9 mouse cellular contexts compared by ENCODE assay signal in genomic region chr17:23993559-23994428, GRCm38 (mm10). TPM values are rescaled to one million over a fixed set of nuclear protein-coding genes. Genes with fewer than 3 reads are reported as not detected.
DNase-seq lines count a peak whose midpoint lies in the region; ATAC-seq and TF ChIP-seq lines count a peak whose summit lies in the region.
"Had no signal": no experiment of that assay in that cellular context is flagged by ENCODE, and none has a peak within 500 bp of the region (broad histone marks: within the 10 kb centered on the region; RNA-seq: fewer than 3 reads in every experiment).

No protein-coding gene starts in this region.

- no peak overlapping the region for H3K27ac ChIP-seq in lung, embryonic 15.5 days
- H3K27ac ChIP-seq in thymus, adult 2 months (ENCODE audit: control insufficient read depth, insufficient read depth, low read length) = no peak overlapping the region
- H3K27ac ChIP-seq: macrophage had no signal

- peak; percentile 94 for DNase-seq in ES-CJ7 (ENCODE audit: low read depth, low spot score)
- peak; percentile 84 to 87 for DNase-seq in cerebellum, adult 18-20 months
- peak; percentile 84 for DNase-seq in forelimb bud, embryonic 11.5 days (ENCODE audit: low read depth, low spot score)
- peak; percentile 88 for DNase-seq in layer of hippocampus, adult 9-10 months (ENCODE audit: low spot score)
- DNase-seq in ovary, adult 18-20 months (ENCODE audit: low spot score) = peak; percentile 80
- DNase-seq in thymus, adult 2 months = peak; percentile 94

- ATAC-seq in hematopoietic stem cell, adult 5-6 weeks (replicated peaks in 1 of 2; ENCODE audit: insufficient read depth in 1 of 2, low FRiP score in 2 of 2, low TSS enrichment in 1 of 2, low read depth in 1 of 2, poor library complexity in 2 of 2, severe bottlenecking in 2 of 2) = peak; percentile 78 to 84
- ATAC-seq in lung, embryonic 15.5 days (ENCODE audit: borderline replicate concordance, extremely low read depth, low FRiP score, low TSS enrichment) = peak; percentile 55

- H3K4me3 ChIP-seq in lung, embryonic 15.5 days = peak overlapping the region; percentile 21
- no peak overlapping the region for H3K4me3 ChIP-seq in thymus, adult 2 months (ENCODE audit: control insufficient read depth, insufficient read depth, low read length)

- H3K9ac ChIP-seq in lung, embryonic 15.5 days = peak overlapping the region; percentile 10; the same call in 1 of the 2 replicates

- no peak for TF ChIP-seq POLR2A in thymus, adult 2 months (IDR thresholded peaks at IDR 0.05; ENCODE audit: control insufficient read depth, extremely low read depth, insufficient read depth, low read length, poor library complexity)

- 9% methylated on average over 31 of the region's 31 CpGs for WGBS in lung, embryonic 15.5 days
- 11% methylated on average over 31 of the region's 31 CpGs for WGBS in thymus, adult 2 months

- H3K36me3 ChIP-seq in lung, embryonic 15.5 days = no peaks in the 10 kb centered on the region
- H3K36me3 ChIP-seq in thymus, adult 2 months (ENCODE audit: control insufficient read depth, insufficient read depth, low read length) = no peaks in the 10 kb centered on the region

- H3K9me3 ChIP-seq in lung, embryonic 15.5 days = no peaks in the 10 kb centered on the region

- H3K27me3 ChIP-seq in lung, embryonic 15.5 days = no peaks in the 10 kb centered on the region
- H3K27me3 ChIP-seq in thymus, adult 2 months (ENCODE audit: control insufficient read depth, insufficient read depth, low read length) = no peaks in the 10 kb centered on the region

- peak; percentile 77; the same call in 1 of the 2 replicates for TF ChIP-seq CTCF in thymus, adult 2 months (IDR thresholded peaks at IDR 0.05; ENCODE audit: borderline replicate concordance, control insufficient read depth, extremely low read depth, insufficient read depth, low read length, poor library complexity)

- peaks cover 20% of the 10 kb centered on the region for H3K4me1 ChIP-seq in lung, embryonic 15.5 days
- peaks cover 11% of the 10 kb centered on the region for H3K4me1 ChIP-seq in thymus, adult 2 months (replicated peaks; ENCODE audit: control insufficient read depth, insufficient read depth, low read length)

- H3K4me2 ChIP-seq in lung, embryonic 15.5 days = peak overlapping the region; percentile 52

RNA-seq across cellular contexts. Expression of gene Prss22, which starts 4.1 kb away (rescaled TPM):
- total RNA-seq in hematopoietic stem cell, adult 5-6 weeks (2017) = not detected in 2 replicates
- polyA plus RNA-seq in lung, embryonic 15.5 days (2015; fragmentation: Nextera tagmentation; extraction: Ambion mirVana) = 1.4 and 1.6 TPM in 2 replicates
- polyA plus RNA-seq in thymus, adult 2 months (2012; rRNA removed) = 0.52 and 1.0 TPM in 2 replicates
- polyA plus RNA-seq: macrophage had no signal

RNA-seq across cellular contexts. Expression of gene Prss30, which starts 13.4 kb away (rescaled TPM):
- 0.69 TPM in 1 of 2 replicates, not detected in the other for total RNA-seq in hematopoietic stem cell, adult 5-6 weeks (2017)
- polyA plus RNA-seq in lung, embryonic 15.5 days (2015; fragmentation: Nextera tagmentation; extraction: Ambion mirVana) = 0.10 and 0.20 TPM in 2 replicates
- 2.5 and 2.7 TPM in 2 replicates for polyA plus RNA-seq in thymus, adult 2 months (2012; rRNA removed)

RNA-seq across cellular contexts. Expression of gene Sbpl, which starts 38.7 kb away (rescaled TPM):
- total RNA-seq in hematopoietic stem cell, adult 5-6 weeks (2017) = not detected in 2 replicates
- polyA plus RNA-seq in lung, embryonic 15.5 days (2015; fragmentation: Nextera tagmentation; extraction: Ambion mirVana) = not detected in 2 replicates
- 0.88 and 1.6 TPM in 2 replicates for polyA plus RNA-seq in thymus, adult 2 months (2012; rRNA removed)
- polyA plus RNA-seq: macrophage had no signal

RNA-seq across cellular contexts. Expression of gene Prss27, which starts 44.1 kb away (rescaled TPM):
- not detected in 2 replicates for total RNA-seq in hematopoietic stem cell, adult 5-6 weeks (2017)
- polyA plus RNA-seq in lung, embryonic 15.5 days (2015; fragmentation: Nextera tagmentation; extraction: Ambion mirVana) = 0.39 TPM in 1 of 2 replicates, not detected in the other
- polyA plus RNA-seq in thymus, adult 2 months (2012; rRNA removed) = 0.98 and 2.5 TPM in 2 replicates
- polyA plus RNA-seq: macrophage had no signal

RNA-seq across cellular contexts. Expression of gene Sbp, which starts 52.3 kb away (rescaled TPM):
- not detected in 2 replicates for total RNA-seq in hematopoietic stem cell, adult 5-6 weeks (2017)
- polyA plus RNA-seq in lung, embryonic 15.5 days (2015; fragmentation: Nextera tagmentation; extraction: Ambion mirVana) = not detected in 2 replicates
- polyA plus RNA-seq in thymus, adult 2 months (2012; rRNA removed) = 0.23 and 0.43 TPM in 2 replicates
- polyA plus RNA-seq: macrophage had no signal
